Mouse (Mus musculus) lung, postnatal 0 days (tissue): ENCODE data around the gene Paxbp1.

ENCODE experiments used
- CTCF ChIP-seq: IDR thresholded peaks from 2 replicates; pipeline ENCODE4 v1.5.1; 2016; ENCODE audit warnings: antibody characterized with exemption, mild to moderate bottlenecking
- EP300 ChIP-seq: IDR thresholded peaks from 2 replicates; pipeline ENCODE4 v1.6.1; 2016; ENCODE audit warnings: antibody characterized with exemption, mild to moderate bottlenecking, control low read depth

GRCm38 (mm10) chr16:90997822-90998221 lies 46.5 kb downstream of the Paxbp1 start:
- TF ChIP-seq CTCF = no peak
- no peak for TF ChIP-seq EP300
